Mouse (Mus musculus): ENCODE measurements around the gene Frzb. TPM values are rescaled to one million over a fixed set of nuclear protein-coding genes. Genes with fewer than 3 reads are reported as not detected.

Gene Frzb
- total and polyA plus RNA-seq, 3 experiments, result not detected

- Histone ChIP-seq H3K9me3 (replicated peaks; ENCODE audit: insufficient read depth, low read length) (no peaks in the 10 kb centered on the region), H3K27me3 (ENCODE audit: control insufficient read depth in 1 of 2, insufficient read depth in 2 of 2, low read length in 2 of 2) (no peaks in the 10 kb centered on the region), H3K36me3 (ENCODE audit: control insufficient read depth in 1 of 2, insufficient read depth in 2 of 2, low read length in 2 of 2) (no peaks in the 10 kb centered on the region), H3K4me3 (ENCODE audit: control insufficient read depth in 1 of 2, insufficient read depth in 1 of 2, low read depth in 2 of 2, low read length in 2 of 2) (no peak overlapping the region), H3K27ac (ENCODE audit: control insufficient read depth, low read depth, low read length) (no peak overlapping the region), H3K4me1 (ENCODE audit: control insufficient read depth in 1 of 2, insufficient read depth in 2 of 2, low read length in 2 of 2) (no peaks in the 10 kb centered on the region), H3K79me2 (ENCODE audit: control insufficient read depth, insufficient read depth, low read length, poor library complexity) (no peaks in the 10 kb centered on the region), H3K9ac (ENCODE audit: control insufficient read depth, low read depth, low read length, poor library complexity, severe bottlenecking) (no peak overlapping the region)
- no peak for DNase-seq (ENCODE audit: low read depth, low spot score)
- no peak for TF ChIP-seq JUND (IDR thresholded peaks at IDR 0.05; ENCODE audit: low read depth, low read length)
- no peak for TF ChIP-seq POLR2AphosphoS5 (IDR thresholded peaks at IDR 0.05; ENCODE audit: borderline replicate concordance, low read depth, low read length)
- TF ChIP-seq HCFC1 (IDR thresholded peaks at IDR 0.05; ENCODE audit: low read depth, low read length), result no peak
- no peak for TF ChIP-seq MXI1 (IDR thresholded peaks at IDR 0.05; ENCODE audit: low read depth, low read length)
- no peak for TF ChIP-seq TBP (IDR thresholded peaks at IDR 0.05; ENCODE audit: low read depth, low read length)
- no peak for TF ChIP-seq MAFK (IDR thresholded peaks at IDR 0.05; ENCODE audit: borderline replicate concordance, low read depth, low read length)
These were observed 14.4 kb upstream of the Frzb start for GRCm38 (mm10) chr2:80461827-80462226.

GRCm38 (mm10) chr2:80448231-80448630 lies 806 bp upstream of the Frzb start:
- H3K9me3 ChIP-seq (replicated peaks; ENCODE audit: insufficient read depth, low read length), result no peaks in the 10 kb centered on the region
- DNase-seq (ENCODE audit: low read depth, low spot score), result no peak
- no peak overlapping the region for H3K27ac ChIP-seq (ENCODE audit: control insufficient read depth, low read depth, low read length)
- H3K4me3 ChIP-seq (ENCODE audit: control insufficient read depth in 1 of 2, insufficient read depth in 1 of 2, low read depth in 2 of 2, low read length in 2 of 2), result no peak overlapping the region
- H3K36me3 ChIP-seq (ENCODE audit: control insufficient read depth in 1 of 2, insufficient read depth in 2 of 2, low read length in 2 of 2), result no peaks in the 10 kb centered on the region
- no peaks in the 10 kb centered on the region for H3K79me2 ChIP-seq (ENCODE audit: control insufficient read depth, insufficient read depth, low read length, poor library complexity)
- no peaks in the 10 kb centered on the region for H3K27me3 ChIP-seq (ENCODE audit: control insufficient read depth in 1 of 2, insufficient read depth in 2 of 2, low read length in 2 of 2)
- H3K4me1 ChIP-seq (ENCODE audit: control insufficient read depth in 1 of 2, insufficient read depth in 2 of 2, low read length in 2 of 2), result no peaks in the 10 kb centered on the region
- TF ChIP-seq ZMIZ1 (IDR thresholded peaks at IDR 0.05; ENCODE audit: low read depth, low read length) (no peak), RAD21 (IDR thresholded peaks at IDR 0.05; ENCODE audit: low read depth, low read length) (no peak), CHD1 (IDR thresholded peaks at IDR 0.05; ENCODE audit: low read depth, low read length) (no peak), KAT2A (conservative IDR thresholded peaks at IDR 0.05; ENCODE audit: low read depth, low read length) (no peak)
- H3K9ac ChIP-seq (ENCODE audit: control insufficient read depth, low read depth, low read length, poor library complexity, severe bottlenecking), result no peak overlapping the region

GRCm38 (mm10) chr2:80446308-80447151 lies 895 bp downstream of the Frzb start:
- Histone ChIP-seq H3K27me3 (ENCODE audit: control insufficient read depth in 1 of 2, insufficient read depth in 2 of 2, low read length in 2 of 2) (no peaks in the 10 kb centered on the region), H3K27ac (ENCODE audit: control insufficient read depth, low read depth, low read length) (no peak overlapping the region)

More at GRCm38 (mm10) chr2:80446308-80447151, 895 bp downstream of the Frzb start:
- H3K4me3 ChIP-seq (ENCODE audit: control insufficient read depth in 1 of 2, insufficient read depth in 1 of 2, low read depth in 2 of 2, low read length in 2 of 2), result no peak overlapping the region
- H3K79me2 ChIP-seq (ENCODE audit: control insufficient read depth, insufficient read depth, low read length, poor library complexity), result no peaks in the 10 kb centered on the region
- no peak overlapping the region for H3K9ac ChIP-seq (ENCODE audit: control insufficient read depth, low read depth, low read length, poor library complexity, severe bottlenecking)
- no peak for TF ChIP-seq EP300 (IDR thresholded peaks at IDR 0.05; ENCODE audit: low read depth in 1 of 2, low read length in 2 of 2)
- no peak for TF ChIP-seq ZMIZ1 (IDR thresholded peaks at IDR 0.05; ENCODE audit: low read depth, low read length)
- no peak for TF ChIP-seq SIN3A (IDR thresholded peaks at IDR 0.05; ENCODE audit: low read length)
- no peak for TF ChIP-seq ZNF384 (IDR thresholded peaks at IDR 0.05; ENCODE audit: low read depth, low read length)
- no peak for TF ChIP-seq MAX (IDR thresholded peaks at IDR 0.05; ENCODE audit: low read length)
- TF ChIP-seq NELFE (IDR thresholded peaks at IDR 0.05; ENCODE audit: low read depth, low read length), result no peak
- TF ChIP-seq POLR2A (IDR thresholded peaks at IDR 0.05; ENCODE audit: control insufficient read depth in 1 of 2, insufficient read depth in 1 of 2, low read depth in 1 of 2, low read length in 2 of 2, poor library complexity in 1 of 2), result no peak
- no peak for TF ChIP-seq ETS1 (IDR thresholded peaks at IDR 0.05; ENCODE audit: low read depth, low read length)
- no peak for TF ChIP-seq MXI1 (IDR thresholded peaks at IDR 0.05; ENCODE audit: low read depth, low read length)
- TF ChIP-seq MYC (IDR thresholded peaks at IDR 0.05; ENCODE audit: low read depth, low read length), result no peak
- no peak for TF ChIP-seq ELF1 (IDR thresholded peaks at IDR 0.05; ENCODE audit: low read depth, low read length)
- no peak for TF ChIP-seq CHD2 (IDR thresholded peaks at IDR 0.05; ENCODE audit: low read length)
- TF ChIP-seq HCFC1 (IDR thresholded peaks at IDR 0.05; ENCODE audit: low read depth, low read length), result no peak
- TF ChIP-seq MYB (IDR thresholded peaks at IDR 0.05; ENCODE audit: low read depth, low read length), result no peak
- no peak for TF ChIP-seq RAD21 (IDR thresholded peaks at IDR 0.05; ENCODE audit: low read depth, low read length)
- no peak for TF ChIP-seq JUND (IDR thresholded peaks at IDR 0.05; ENCODE audit: low read depth, low read length)
- no peak for TF ChIP-seq BHLHE40 (IDR thresholded peaks at IDR 0.05; ENCODE audit: borderline replicate concordance, low read depth, low read length)
- no peak for TF ChIP-seq TBP (IDR thresholded peaks at IDR 0.05; ENCODE audit: low read depth, low read length)
- no peaks in the 10 kb centered on the region for H3K9me3 ChIP-seq (replicated peaks; ENCODE audit: insufficient read depth, low read length)
- no peaks in the 10 kb centered on the region for H3K36me3 ChIP-seq (ENCODE audit: control insufficient read depth in 1 of 2, insufficient read depth in 2 of 2, low read length in 2 of 2)
- H3K4me1 ChIP-seq (ENCODE audit: control insufficient read depth in 1 of 2, insufficient read depth in 2 of 2, low read length in 2 of 2), result no peaks in the 10 kb centered on the region
- DNase-seq (ENCODE audit: low read depth, low spot score), result no peak

Data from MEL (cell line).